Comparison of ENCODE assay signal across 17 mouse cellular contexts in the genomic region with DNA sequence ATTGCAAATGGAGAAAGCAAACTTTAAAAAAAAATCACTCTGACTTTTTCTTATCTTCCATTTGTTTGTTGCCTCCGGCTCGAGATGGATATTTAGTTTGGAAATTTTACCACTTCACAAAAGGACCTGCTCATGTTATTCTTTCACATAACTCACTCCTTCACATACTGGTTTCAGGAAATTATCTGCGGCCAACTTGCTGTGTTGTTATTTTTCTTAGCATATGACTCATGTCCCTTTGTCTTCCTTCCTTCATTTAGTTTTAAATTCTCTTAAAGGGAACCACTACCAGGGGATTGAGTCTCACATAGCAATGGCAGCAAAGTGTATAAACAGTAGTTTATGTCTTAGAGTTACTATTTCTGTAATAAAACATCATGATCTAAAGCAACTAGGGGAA.
DNase-seq lines count a peak whose midpoint lies in the region; ATAC-seq and TF ChIP-seq lines count a peak whose summit lies in the region.
"Had no signal": no experiment of that assay in that cellular context is flagged by ENCODE, and none has a peak within 500 bp of the region (broad histone marks: within the 10 kb centered on the region; RNA-seq: fewer than 3 reads in every experiment).

No protein-coding gene starts in this region.

- 56% methylated on average over 3 of the region's 3 CpGs for WGBS in heart, embryonic 13.5 days
- WGBS in heart, embryonic 10.5 days, result 60% methylated on average over 3 of the region's 3 CpGs
- 35% methylated on average over 3 of the region's 3 CpGs for WGBS in liver, adult 2 months
- WGBS in liver, embryonic 12.5 days (ENCODE audit: insufficient replicate concordance), result 48% methylated on average over 3 of the region's 3 CpGs
- 40% methylated on average over 3 of the region's 3 CpGs for WGBS in heart, embryonic 16.5 days
- 79% methylated on average over 3 of the region's 3 CpGs for WGBS in forebrain, embryonic 16.5 days

- no peak overlapping the region for H3K4me2 ChIP-seq in heart, embryonic 13.5 days
- no peak overlapping the region for H3K4me2 ChIP-seq in liver, embryonic 12.5 days
- no peak overlapping the region for H3K4me2 ChIP-seq in heart, embryonic 16.5 days (ENCODE audit: low read depth, low read length)
- H3K4me2 ChIP-seq in forebrain, embryonic 16.5 days (ENCODE audit: low read length), result no peak overlapping the region
- H3K4me2 ChIP-seq: embryonic facial prominence, embryonic 13.5 days; lung, embryonic 15.5 days; midbrain, embryonic 13.5 days; neural tube, embryonic 15.5 days had no signal

- peaks cover 7% of the 10 kb centered on the region; the same call in 1 of the 2 replicates for H3K4me1 ChIP-seq in heart, embryonic 13.5 days
- peaks cover 5% of the 10 kb centered on the region; the same call in 1 of the 2 replicates for H3K4me1 ChIP-seq in heart, embryonic 10.5 days
- peaks cover 8% of the 10 kb centered on the region for H3K4me1 ChIP-seq in liver, adult 2 months (ENCODE audit: control insufficient read depth, insufficient read depth, low read length)
- H3K4me1 ChIP-seq in liver, embryonic 12.5 days, result no peaks in the 10 kb centered on the region
- no peaks in the 10 kb centered on the region; the same call in 1 of the 2 replicates for H3K4me1 ChIP-seq in heart, embryonic 16.5 days (ENCODE audit: control insufficient read depth, insufficient read depth, low read length)
- peaks cover 3% of the 10 kb centered on the region; the same call in 1 of the 2 replicates for H3K4me1 ChIP-seq in forebrain, embryonic 16.5 days (replicated peaks; ENCODE audit: control insufficient read depth, insufficient read depth, low read length)
- H3K4me1 ChIP-seq: neural tube, embryonic 15.5 days had no signal

- H3K27ac ChIP-seq in heart, embryonic 13.5 days (replicated peaks), result peak overlapping the region; percentile 59
- H3K27ac ChIP-seq in heart, embryonic 10.5 days, result no peak overlapping the region
- H3K27ac ChIP-seq in liver, adult 2 months (replicated peaks; ENCODE audit: insufficient read depth, low read depth, low read length), result no peak overlapping the region
- H3K27ac ChIP-seq in liver, embryonic 12.5 days, result no peak overlapping the region
- H3K27ac ChIP-seq in heart, embryonic 16.5 days (ENCODE audit: low read length), result peak overlapping the region; percentile 46; the same call in 1 of the 2 replicates
- H3K27ac ChIP-seq in forebrain, embryonic 16.5 days (ENCODE audit: low read length), result no peak overlapping the region
- H3K27ac ChIP-seq: embryonic facial prominence, embryonic 13.5 days; lung, embryonic 15.5 days; midbrain, embryonic 13.5 days; neural tube, embryonic 15.5 days had no signal

- no peak for ATAC-seq in heart, embryonic 13.5 days (ENCODE audit: extremely low read depth, insufficient number of reproducible peaks, low FRiP score, low TSS enrichment)
- no peak for ATAC-seq in liver, embryonic 12.5 days
- no peak for ATAC-seq in heart, embryonic 16.5 days (replicated peaks; ENCODE audit: extremely low read depth, insufficient read depth, low FRiP score)
- no peak for ATAC-seq in forebrain, embryonic 16.5 days
- ATAC-seq: midbrain, embryonic 13.5 days had no signal

- H3K9me3 ChIP-seq in heart, embryonic 13.5 days, result no peaks in the 10 kb centered on the region
- no peaks in the 10 kb centered on the region for H3K9me3 ChIP-seq in heart, embryonic 10.5 days
- no peaks in the 10 kb centered on the region for H3K9me3 ChIP-seq in liver, embryonic 12.5 days (replicated peaks)
- 0 out of 2 replicates have a peak, but pooled peaks cover 3% of the 10 kb centered on the region for H3K9me3 ChIP-seq in heart, embryonic 16.5 days (replicated peaks; ENCODE audit: control insufficient read depth, low read length)
- H3K9me3 ChIP-seq in forebrain, embryonic 16.5 days (ENCODE audit: control insufficient read depth, low read length), result peaks cover 4% of the 10 kb centered on the region; the same call in 1 of the 2 replicates
- H3K9me3 ChIP-seq: embryonic facial prominence, embryonic 13.5 days; lung, embryonic 15.5 days; midbrain, embryonic 13.5 days; neural tube, embryonic 15.5 days had no signal

- no peaks in the 10 kb centered on the region for H3K79me2 ChIP-seq in liver, adult 2 months (ENCODE audit: control insufficient read depth, insufficient read depth, low read length)

- no peak for TF ChIP-seq POLR2A in liver, adult 2 months (IDR thresholded peaks at IDR 0.05; ENCODE audit: extremely low read depth, insufficient read depth, low read length)

- H3K27me3 ChIP-seq in heart, embryonic 13.5 days (replicated peaks), result no peaks in the 10 kb centered on the region
- no peaks in the 10 kb centered on the region for H3K27me3 ChIP-seq in heart, embryonic 10.5 days (ENCODE audit: insufficient read depth, poor library complexity, severe bottlenecking)
- no peaks in the 10 kb centered on the region for H3K27me3 ChIP-seq in liver, adult 2 months (ENCODE audit: control insufficient read depth, insufficient read depth, low read length)
- H3K27me3 ChIP-seq in liver, embryonic 12.5 days (replicated peaks), result no peaks in the 10 kb centered on the region
- H3K27me3 ChIP-seq in heart, embryonic 16.5 days (ENCODE audit: control insufficient read depth, insufficient read depth, low read length), result no peaks in the 10 kb centered on the region
- no peaks in the 10 kb centered on the region for H3K27me3 ChIP-seq in forebrain, embryonic 16.5 days (replicated peaks; ENCODE audit: control insufficient read depth, insufficient read depth, low read length)
- H3K27me3 ChIP-seq: embryonic facial prominence, embryonic 13.5 days; lung, embryonic 15.5 days; midbrain, embryonic 13.5 days; neural tube, embryonic 15.5 days had no signal

- no peaks in the 10 kb centered on the region for H3K36me3 ChIP-seq in heart, embryonic 13.5 days
- no peaks in the 10 kb centered on the region for H3K36me3 ChIP-seq in heart, embryonic 10.5 days
- H3K36me3 ChIP-seq in liver, adult 2 months (ENCODE audit: control insufficient read depth, insufficient read depth, low read length), result no peaks in the 10 kb centered on the region
- H3K36me3 ChIP-seq in liver, embryonic 12.5 days, result no peaks in the 10 kb centered on the region
- H3K36me3 ChIP-seq in heart, embryonic 16.5 days (ENCODE audit: control insufficient read depth, insufficient read depth), result no peaks in the 10 kb centered on the region
- H3K36me3 ChIP-seq in forebrain, embryonic 16.5 days (ENCODE audit: control insufficient read depth, insufficient read depth), result no peaks in the 10 kb centered on the region
- H3K36me3 ChIP-seq: embryonic facial prominence, embryonic 13.5 days; lung, embryonic 15.5 days; midbrain, embryonic 13.5 days; neural tube, embryonic 15.5 days had no signal

- no peak for TF ChIP-seq CTCF in liver, adult 2 months (IDR thresholded peaks at IDR 0.05; ENCODE audit: low read depth, low read length)

- H3K4me3 ChIP-seq in heart, embryonic 13.5 days, result no peak overlapping the region
- H3K4me3 ChIP-seq in heart, embryonic 10.5 days, result no peak overlapping the region
- no peak overlapping the region for H3K4me3 ChIP-seq in liver, adult 2 months (ENCODE audit: insufficient read depth, low read depth, low read length)
- H3K4me3 ChIP-seq in liver, embryonic 12.5 days, result no peak overlapping the region
- H3K4me3 ChIP-seq in heart, embryonic 16.5 days (ENCODE audit: low read length), result no peak overlapping the region
- no peak overlapping the region for H3K4me3 ChIP-seq in forebrain, embryonic 16.5 days (replicated peaks; ENCODE audit: low read length)
- H3K4me3 ChIP-seq: embryonic facial prominence, embryonic 13.5 days; lung, embryonic 15.5 days; midbrain, embryonic 13.5 days; neural tube, embryonic 15.5 days had no signal

- no peak overlapping the region for H3K9ac ChIP-seq in heart, embryonic 13.5 days
- no peak overlapping the region for H3K9ac ChIP-seq in liver, adult 2 months (ENCODE audit: low read depth, low read length)
- H3K9ac ChIP-seq in liver, embryonic 12.5 days, result no peak overlapping the region
- no peak overlapping the region for H3K9ac ChIP-seq in heart, embryonic 16.5 days (ENCODE audit: low read length)
- H3K9ac ChIP-seq in forebrain, embryonic 16.5 days (replicated peaks; ENCODE audit: low read depth, low read length), result no peak overlapping the region
- H3K9ac ChIP-seq: embryonic facial prominence, embryonic 13.5 days; lung, embryonic 15.5 days; midbrain, embryonic 13.5 days; neural tube, embryonic 15.5 days had no signal

- no peak for DNase-seq in heart, embryonic 10.5 days (ENCODE audit: low spot score)
- peak; percentile 28 for DNase-seq in liver, adult 2 months (ENCODE audit: extremely low read depth, low read depth, low spot score)
- DNase-seq in adipocyte (ENCODE audit: low spot score), result peak; percentile 33
- DNase-seq in cerebellum, adult 9-10 months, result no peak
- DNase-seq: adrenal gland, postnatal 36 days; cerebellum, adult 9-11 months; gastrocnemius, postnatal 14 days; kidney, postnatal 10 days; right cerebral cortex, postnatal 25 days had no signal

Comparison
In these comparisons a context has a peak if more than half of its experiments do, and no peak if none do; other contexts are left out.
1. H3K27ac ChIP-seq: peak in heart, embryonic 13.5 days (single experiment) and heart, embryonic 16.5 days (single experiment); none in heart, embryonic 10.5 days (single experiment), liver, adult 2 months (single experiment), liver, embryonic 12.5 days (single experiment) and forebrain, embryonic 16.5 days (single experiment).
2. DNase-seq: peak in liver, adult 2 months (single experiment) and adipocyte (single experiment); none in heart, embryonic 10.5 days (single experiment) and cerebellum, adult 9-10 months (single experiment).